Mouse (Mus musculus) CD8-positive naive resting alpha-beta T cell, adult 2 months (primary cell): ENCODE measurements around the gene Gna11.

Source experiments
- DNase-seq, 2 experiments: peaks; one replicate each; pipeline ENCODE4 v3.0.0; 2022; ENCODE audit warnings: low read depth in 2 of 2, low spot score in 2 of 2

The Gna11 gene

DNA sequence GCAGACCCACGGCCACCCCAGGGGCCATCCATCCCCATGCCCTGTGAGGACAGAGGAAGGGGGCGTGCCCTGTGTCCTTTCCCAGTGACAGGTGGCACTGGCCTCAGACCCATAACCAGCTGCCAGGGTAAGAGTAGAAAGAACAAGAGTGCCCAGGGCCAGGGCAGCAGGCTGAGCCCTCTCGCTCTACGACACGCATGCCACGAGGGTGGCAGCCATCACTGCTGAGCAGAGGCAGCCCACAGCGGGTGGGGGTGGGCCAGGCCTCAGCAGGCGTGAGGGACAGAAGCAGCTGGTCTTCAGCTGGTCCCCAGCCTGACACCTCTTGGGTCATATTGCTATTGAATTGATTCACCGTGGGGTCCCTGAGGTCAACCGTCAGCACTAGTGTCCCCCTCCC lies 58.5 kb downstream of the Gna11 start:
- DNase-seq, result no peak

DNA sequence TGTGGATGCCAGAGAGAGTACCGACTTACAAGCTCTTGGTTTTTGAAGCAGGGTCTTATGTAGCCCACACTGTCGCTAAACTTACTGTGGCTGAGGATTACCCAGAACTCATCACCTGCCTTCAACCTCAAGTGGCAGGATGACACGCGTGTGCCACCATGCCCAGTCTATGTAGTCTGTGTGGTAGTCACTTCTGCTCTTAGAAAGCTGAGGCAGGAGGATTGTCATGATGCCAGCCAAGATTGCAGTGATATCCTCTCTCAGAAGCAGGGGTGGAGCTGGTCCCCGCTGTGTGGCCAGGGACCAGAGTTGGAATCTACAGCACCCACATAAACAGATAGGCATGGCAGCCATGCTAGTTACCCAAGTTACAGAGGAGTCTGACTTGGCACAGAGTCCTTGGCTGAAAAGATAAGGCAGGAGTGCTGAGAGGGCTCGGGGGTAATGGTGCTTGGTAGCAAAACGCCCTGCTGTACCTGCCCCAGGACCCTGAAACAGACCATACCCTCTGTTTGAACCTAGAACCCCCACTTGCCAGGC lies 59.4 kb downstream of the Gna11 start:
- no peak for DNase-seq

DNA sequence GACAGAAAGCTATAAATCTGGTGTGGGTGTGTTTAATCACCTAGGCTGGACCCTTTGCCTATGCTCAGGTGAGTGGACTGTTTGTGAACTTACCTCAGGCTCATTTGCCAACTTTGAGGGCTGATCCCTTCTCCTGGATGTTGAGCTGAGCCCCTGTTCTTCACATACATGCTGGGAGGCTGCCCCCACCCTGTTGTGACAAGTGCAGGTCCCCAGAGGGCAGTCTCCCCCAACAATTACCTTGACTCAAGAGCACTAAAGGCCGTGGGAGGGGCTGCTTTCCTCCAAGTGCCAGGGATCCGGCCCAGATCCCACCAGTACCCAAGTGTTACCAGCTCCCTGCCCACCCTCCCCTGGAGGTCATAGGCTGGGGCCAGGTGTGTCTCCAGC lies 59.9 kb downstream of the Gna11 start:
- peak in 1 of 2 experiments; percentile 47 for DNase-seq

DNA sequence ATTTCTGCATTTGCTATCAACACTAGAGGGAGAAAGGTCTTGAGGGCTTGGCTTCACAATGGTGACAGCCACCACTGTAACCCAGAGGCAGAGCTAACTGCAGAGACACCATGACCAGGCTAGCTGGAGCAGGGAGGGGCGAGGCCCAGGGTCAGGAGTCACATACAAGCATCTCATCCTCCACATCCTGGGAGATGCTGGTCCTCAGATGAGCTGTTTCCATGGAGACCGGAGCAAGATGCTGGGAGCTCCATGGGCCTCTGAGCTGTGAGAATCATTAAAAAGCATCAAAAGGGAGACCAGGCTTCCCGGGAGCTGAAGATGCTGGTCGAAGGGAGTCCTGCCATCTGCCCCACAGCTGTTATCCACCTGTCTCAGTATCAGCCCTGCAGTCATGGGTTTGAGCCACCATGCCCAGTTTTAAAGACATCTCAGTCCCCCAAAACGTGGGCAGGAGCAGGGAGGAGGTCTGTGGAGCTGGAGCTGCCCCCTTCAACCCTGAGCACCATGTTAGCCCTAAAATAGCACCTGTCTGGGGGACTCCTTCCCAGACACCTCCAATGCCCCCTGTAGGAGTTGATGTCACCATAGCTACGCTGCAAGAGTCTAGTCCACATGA lies 60.4 kb downstream of the Gna11 start:
- DNase-seq, result no peak

DNA sequence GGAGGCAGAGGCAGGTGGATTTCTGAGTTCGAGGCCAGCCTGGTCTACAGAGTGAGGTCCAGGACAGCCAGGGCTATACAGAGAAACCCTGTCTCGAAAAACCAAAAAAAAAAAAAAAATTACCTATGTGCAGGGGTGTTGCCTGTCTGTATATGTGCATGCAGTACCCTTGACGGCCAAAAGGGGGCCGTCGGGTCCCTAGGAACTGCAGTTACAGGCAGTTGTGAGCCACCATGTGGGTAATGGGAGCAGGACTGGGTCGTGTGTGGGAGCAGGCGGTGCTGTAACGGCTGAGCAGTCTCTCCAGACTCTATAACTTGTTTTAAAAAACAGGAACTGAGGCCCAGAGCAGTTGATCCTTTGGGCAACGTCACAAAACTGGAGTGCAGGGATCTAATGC lies 61.0 kb downstream of the Gna11 start:
- DNase-seq, result peak in 1 of 2 experiments; percentile 46

DNA sequence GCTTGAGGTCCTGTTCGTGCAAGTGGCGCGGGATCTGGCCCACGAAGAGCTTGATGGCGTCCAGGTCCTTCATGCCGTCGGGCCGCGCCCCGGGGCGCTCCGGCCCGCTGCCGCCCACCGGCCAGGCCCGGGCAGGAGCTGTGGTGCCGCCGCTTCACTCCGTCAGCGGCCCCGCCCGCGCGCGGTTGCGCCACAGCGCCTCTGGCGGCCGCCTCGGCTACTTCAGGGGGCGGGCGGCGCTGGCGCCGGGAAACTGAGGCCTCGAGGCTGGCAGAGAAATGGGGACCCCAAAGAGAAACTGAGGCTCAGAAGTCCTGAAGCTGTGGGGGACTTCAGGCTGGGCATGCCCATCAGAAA lies 62.5 kb downstream of the Gna11 start, which contains the start of gene Celf5:
Gene Celf5, minus strand, starts transcription at position 177 of the 357 bp plus-strand sequence.
- peak in 1 of 2 experiments; percentile 56 for DNase-seq

DNA sequence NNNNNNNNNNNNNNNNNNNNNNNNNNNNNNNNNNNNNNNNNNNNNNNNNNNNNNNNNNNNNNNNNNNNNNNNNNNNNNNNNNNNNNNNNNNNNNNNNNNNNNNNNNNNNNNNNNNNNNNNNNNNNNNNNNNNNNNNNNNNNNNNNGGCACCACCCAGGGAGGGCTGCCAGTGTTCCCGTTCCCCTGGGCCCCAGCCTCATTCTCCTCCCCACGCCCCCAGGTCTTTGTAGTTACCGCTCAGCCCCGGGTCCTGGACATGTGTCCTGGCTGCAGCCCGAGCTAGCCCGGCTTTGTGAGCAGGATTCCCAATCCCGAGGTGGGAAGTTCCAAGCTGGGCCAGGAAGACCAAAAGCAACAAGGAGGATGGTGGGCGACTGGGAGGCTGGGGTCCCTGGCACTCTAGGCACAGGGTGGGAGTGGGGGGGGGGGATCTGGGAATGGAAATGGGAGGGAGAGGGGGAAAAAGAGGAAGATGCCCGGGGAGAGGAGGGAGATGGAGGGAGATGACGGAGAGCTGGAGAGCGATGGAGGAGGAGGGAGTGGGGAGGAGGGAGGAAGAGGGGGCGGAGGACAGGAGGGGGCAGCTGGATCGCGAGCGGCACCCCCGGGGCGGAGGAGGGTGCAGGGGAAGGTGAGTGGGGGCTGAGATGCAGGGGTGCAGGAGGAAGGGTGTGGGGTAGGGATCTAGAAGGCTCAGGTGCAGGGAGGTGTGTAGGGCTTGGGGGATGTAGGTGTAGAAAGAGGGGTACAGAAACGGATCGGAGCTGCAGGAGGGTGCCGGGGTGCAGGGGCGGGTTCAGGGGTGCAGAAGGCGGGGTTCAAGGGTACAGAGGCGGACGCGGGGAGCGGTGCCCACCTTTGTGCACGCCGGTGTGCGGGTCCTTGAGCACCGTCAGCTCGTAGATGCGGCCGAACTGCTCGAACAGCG lies 63.1 kb downstream of the Gna11 start:
- no peak for DNase-seq
